Mouse (Mus musculus) left cerebral cortex, postnatal 25 days (tissue): Measurements from ENCODE around the gene 4933434E20Rik. TPM values are rescaled to one million over a fixed set of nuclear protein-coding genes. Genes with fewer than 3 reads are reported as not detected.

Source experiments
- DNase-seq, 2 experiments: peaks; one replicate each; pipeline ENCODE4 v3.0.0; 2022; ENCODE audit warnings: low spot score in 2 of 2, mixed read lengths in 1 of 2
- intact Hi-C: fragments of 180-260 bp; cut with DNase I; formaldehyde crosslinking; loops from one replicate; pipeline ENCODE4 v1.15.1; 2025
- total RNA-seq, 2 experiments: library from RNA; stranded (reverse); gene quantifications; 2 replicates each; pipeline ENCODE4 v1.2.3; 2021

The 4933434E20Rik gene
- total RNA-seq, 2 experiments from 2014 or later, result 84.3 to 87.2 TPM

GRCm38 (mm10) chr3:90079133-90079762 is 27.8 kb downstream of the 4933434E20Rik start:
- intact Hi-C loops, result loop anchor here (2.0 to 10.0 kb wide), 4 partner anchors 26 to 294 kb away; partner anchors contain the start of genes Atp8b2 and Ubap2l
- peak; percentile 91 to 96 for DNase-seq

- DNase-seq, result peak; percentile 58 to 70
- intact Hi-C loops, result loop anchor here (2.0 to 10.0 kb wide), 5 partner anchors 27 to 295 kb away; partner anchors contain the start of genes Atp8b2 and Ubap2l
Measured at GRCm38 (mm10) chr3:90079763-90080497, 28.5 kb downstream of the 4933434E20Rik start.

GRCm38 (mm10) chr3:90080498-90080863 is 29.0 kb downstream of the 4933434E20Rik start:
- no peak for DNase-seq
- intact Hi-C loops, result loop anchor here (5.0 kb wide), 1 partner anchor 37 kb away; no protein-coding TSS in a partner anchor

GRCm38 (mm10) chr3:90081365-90082240 is 30.2 kb downstream of the 4933434E20Rik start:
- peak in 1 of 2 experiments; percentile 28 for DNase-seq
- intact Hi-C loops, result loop anchor here (5.0 kb wide), 1 partner anchor 36 kb away; no protein-coding TSS in a partner anchor

- intact Hi-C loops, result loop anchor here (5.0 kb wide), 1 partner anchor 34 kb away; no protein-coding TSS in a partner anchor
- peak in 1 of 2 experiments; percentile 67 for DNase-seq
Measured at GRCm38 (mm10) chr3:90083034-90083433, 31.6 kb downstream of the 4933434E20Rik start.

GRCm38 (mm10) chr3:90083698-90084324 is 32.4 kb downstream of the 4933434E20Rik start:
- intact Hi-C loops, result loop anchor here (5.0 kb wide), 1 partner anchor 33 kb away; no protein-coding TSS in a partner anchor
- DNase-seq, result peak; percentile 59 to 90

- peak in 1 of 2 experiments; percentile 40 for DNase-seq
- intact Hi-C loops, result loop anchor here (5.0 kb wide), 1 partner anchor 33 kb away; no protein-coding TSS in a partner anchor
Measured at GRCm38 (mm10) chr3:90084790-90085189, 33.4 kb downstream of the 4933434E20Rik start.

- DNase-seq, result peak in 1 of 2 experiments; percentile 43
- intact Hi-C loops, result no loop called here
Measured at GRCm38 (mm10) chr3:90085281-90085680, 33.8 kb downstream of the 4933434E20Rik start.

GRCm38 (mm10) chr3:90086068-90086467 is 34.6 kb downstream of the 4933434E20Rik start:
- DNase-seq, result no peak
- intact Hi-C loops, result loop anchor here (2.0 kb wide), 1 partner anchor 119 kb away; no protein-coding TSS in a partner anchor

- DNase-seq, result no peak
- intact Hi-C loops, result no loop called here
Measured at GRCm38 (mm10) chr3:90088617-90089016, 37.2 kb downstream of the 4933434E20Rik start.

GRCm38 (mm10) chr3:90090892-90091291 is 39.5 kb downstream of the 4933434E20Rik start:
- intact Hi-C loops, result no loop called here
- no peak for DNase-seq

GRCm38 (mm10) chr3:90094453-90094852 is 43.0 kb downstream of the 4933434E20Rik start:
- DNase-seq, result no peak
- intact Hi-C loops, result no loop called here

- DNase-seq, result peak in 1 of 2 experiments; percentile 77
- intact Hi-C loops, result no loop called here
Measured at GRCm38 (mm10) chr3:90097928-90098327, 46.5 kb downstream of the 4933434E20Rik start.

- DNase-seq, result no peak
- intact Hi-C loops, result no loop called here
Measured at GRCm38 (mm10) chr3:90101010-90101409, 49.6 kb downstream of the 4933434E20Rik start.

- intact Hi-C loops, result no loop called here
- no peak for DNase-seq
Measured at GRCm38 (mm10) chr3:90101673-90102072, 50.2 kb downstream of the 4933434E20Rik start.

- intact Hi-C loops, result no loop called here
- DNase-seq, result no peak
Measured at GRCm38 (mm10) chr3:90102239-90102638, 50.8 kb downstream of the 4933434E20Rik start.

- DNase-seq, result no peak
Measured at GRCm38 (mm10) chr3:90103176-90103575, 51.7 kb downstream of the 4933434E20Rik start.

GRCm38 (mm10) chr3:90103938-90104337 is 52.5 kb downstream of the 4933434E20Rik start, which contains the start of gene Nup210l:
Nup210l (plus strand) TSS chr3:90104132.
- intact Hi-C loops, result no loop called here
- no peak for DNase-seq

More at GRCm38 (mm10) chr3:90103176-90103575, 51.7 kb downstream of the 4933434E20Rik start:
- intact Hi-C loops, result no loop called here

- DNase-seq, result peak in 1 of 2 experiments; percentile 71
- intact Hi-C loops, result no loop called here
Measured at GRCm38 (mm10) chr3:90111706-90112105, 60.3 kb downstream of the 4933434E20Rik start.
